Mouse (Mus musculus) forebrain, embryonic 14.5 days (tissue): Measurements from ENCODE around the gene Lrrc28. TPM values are rescaled to one million over a fixed set of nuclear protein-coding genes. Genes with fewer than 3 reads are reported as not detected.

Experiments used
- ATAC-seq: fragments of 200-750 bp; cut with Nextera tagmentation; 2 replicates; pipeline ENCODE4 v1.8.0; 2017; ENCODE audit warnings: mild to moderate bottlenecking, moderate library complexity
- DNase-seq: peaks from one replicate; pipeline ENCODE4 v3.0.0-alpha.2; 2015; ENCODE audit warnings: low spot score
- H3K27ac ChIP-seq: fragments of 300-500 bp; sonication (generic); 2 replicates; pipeline ENCODE4 v1.5.1; 2014; ENCODE audit warnings: low read depth, mild to moderate bottlenecking, control low read depth, low read length, moderate library complexity
- H3K27me3 ChIP-seq: fragments of 300-500 bp; sonication (generic); replicated peaks from 2 replicates; pipeline ENCODE4 v1.6.1; 2014; ENCODE audit warnings: low read length, control low read depth, mixed read lengths; ENCODE audit not compliant: control insufficient read depth, insufficient read depth
- H3K36me3 ChIP-seq: fragments of 300-500 bp; sonication (generic); 2 replicates; pipeline ENCODE4 v1.6.1; 2014; ENCODE audit warnings: low read length, control low read depth; ENCODE audit not compliant: control insufficient read depth, insufficient read depth
- H3K4me1 ChIP-seq: fragments of 300-500 bp; sonication (generic); 2 replicates; pipeline ENCODE4 v1.6.1; 2014; ENCODE audit warnings: antibody characterized with exemption, low read length, control low read depth; ENCODE audit not compliant: control insufficient read depth, insufficient read depth
- H3K4me2 ChIP-seq: fragments of 300-500 bp; sonication (generic); 2 replicates; pipeline ENCODE4 v1.6.1; 2014; ENCODE audit warnings: mild to moderate bottlenecking, control low read depth, low read length
- H3K4me3 ChIP-seq: fragments of 300-500 bp; sonication (generic); 2 replicates; pipeline ENCODE4 v1.5.1; 2014; ENCODE audit warnings: low read depth, low read length, control low read depth
- H3K9ac ChIP-seq: fragments of 300-500 bp; sonication (generic); 2 replicates; pipeline ENCODE4 v1.6.1; 2014; ENCODE audit warnings: mild to moderate bottlenecking, low read length, control low read depth, moderate library complexity
- H3K9me3 ChIP-seq: fragments of 300-500 bp; sonication (generic); replicated peaks from 2 replicates; pipeline ENCODE4 v1.6.1; 2016; ENCODE audit warnings: low read length, control low read depth, mixed read lengths; ENCODE audit not compliant: control insufficient read depth
- WGBS: fragments of 180-500 bp; shearing (Covaris S2); extraction: QIAGEN DNeasy Blood & Tissue Kit; methylation state at CpG from one replicate; pipeline ENCODE4 v1.1.7; 2014; 5-methylcytosine and 5-hydroxymethylcytosine counted together
- polyA plus RNA-seq: library from polyadenylated mRNA; unstranded; fragments of >200 nt; fragmentation: Nextera tagmentation; extraction: Ambion mirVana; gene quantifications from 2 replicates; pipeline ENCODE4 v1.2.1, GENCODE M21; 2014

Gene Lrrc28
- polyA plus RNA-seq, 1 experiment from 2014 or later: 40.5 TPM

DNA sequence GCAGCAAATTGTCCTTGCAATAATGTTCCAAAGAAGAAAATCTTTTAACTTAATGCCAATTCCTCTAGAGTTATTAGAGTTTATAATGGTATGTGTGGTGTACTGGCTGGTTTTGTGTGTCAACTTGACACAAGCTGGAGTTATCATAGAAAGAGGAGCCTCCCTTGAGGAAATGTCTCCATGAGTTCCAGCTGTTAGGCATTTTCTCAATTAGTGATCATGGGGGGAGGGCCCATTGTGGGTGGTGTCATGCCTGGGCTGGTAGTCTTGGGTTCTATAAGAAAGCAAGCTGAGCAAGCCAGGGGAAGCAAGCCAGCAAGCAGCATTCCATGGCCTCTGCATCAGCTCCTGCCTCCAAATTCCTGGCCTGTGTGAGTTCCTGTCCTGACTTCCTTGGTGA lies 100.5 kb downstream of the Lrrc28 start:
- H3K27me3 ChIP-seq: no peaks in the 10 kb centered on the region
- no peaks in the 10 kb centered on the region for H3K9me3 ChIP-seq
- peaks cover 6% of the 10 kb centered on the region; the same call in 1 of the 2 replicates for H3K4me1 ChIP-seq
- no peaks in the 10 kb centered on the region for H3K36me3 ChIP-seq
- H3K9ac ChIP-seq: no peak overlapping the region
- no peak for DNase-seq
- H3K4me3 ChIP-seq: no peak overlapping the region
- H3K4me2 ChIP-seq: no peak overlapping the region
- ATAC-seq: no peak
- H3K27ac ChIP-seq: no peak overlapping the region

DNA sequence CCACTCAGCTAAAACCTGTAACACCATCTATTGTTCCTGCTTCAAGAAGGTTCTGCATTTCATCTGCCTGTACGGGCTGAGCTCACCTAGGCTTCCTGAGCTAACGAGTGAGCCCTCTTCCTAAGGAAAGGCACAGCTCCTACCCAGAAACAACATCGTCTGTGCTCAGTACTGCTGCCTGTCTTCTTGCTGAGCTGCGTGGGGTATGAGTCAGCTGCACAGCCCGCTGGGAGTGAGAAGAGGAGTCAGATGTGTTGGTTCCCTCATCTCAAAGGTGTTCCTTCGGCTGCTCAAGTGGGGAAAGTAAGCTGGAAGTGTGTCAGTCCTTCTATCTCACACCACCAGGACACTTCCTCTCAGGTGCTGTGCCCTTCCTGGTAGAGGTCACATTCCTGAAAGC lies 101.4 kb downstream of the Lrrc28 start:
- Histone ChIP-seq H3K9me3 (no peaks in the 10 kb centered on the region), H3K36me3 (no peaks in the 10 kb centered on the region), H3K4me1 (peaks cover 1% of the 10 kb centered on the region; the same call in 1 of the 2 replicates), H3K4me3 (no peak overlapping the region), H3K27ac (no peak overlapping the region), H3K27me3 (no peaks in the 10 kb centered on the region), H3K4me2 (no peak overlapping the region), H3K9ac (no peak overlapping the region)
- DNase-seq: no peak
- no peak for ATAC-seq
- WGBS: 55% methylated on average over 6 of the region's 6 CpGs

DNA sequence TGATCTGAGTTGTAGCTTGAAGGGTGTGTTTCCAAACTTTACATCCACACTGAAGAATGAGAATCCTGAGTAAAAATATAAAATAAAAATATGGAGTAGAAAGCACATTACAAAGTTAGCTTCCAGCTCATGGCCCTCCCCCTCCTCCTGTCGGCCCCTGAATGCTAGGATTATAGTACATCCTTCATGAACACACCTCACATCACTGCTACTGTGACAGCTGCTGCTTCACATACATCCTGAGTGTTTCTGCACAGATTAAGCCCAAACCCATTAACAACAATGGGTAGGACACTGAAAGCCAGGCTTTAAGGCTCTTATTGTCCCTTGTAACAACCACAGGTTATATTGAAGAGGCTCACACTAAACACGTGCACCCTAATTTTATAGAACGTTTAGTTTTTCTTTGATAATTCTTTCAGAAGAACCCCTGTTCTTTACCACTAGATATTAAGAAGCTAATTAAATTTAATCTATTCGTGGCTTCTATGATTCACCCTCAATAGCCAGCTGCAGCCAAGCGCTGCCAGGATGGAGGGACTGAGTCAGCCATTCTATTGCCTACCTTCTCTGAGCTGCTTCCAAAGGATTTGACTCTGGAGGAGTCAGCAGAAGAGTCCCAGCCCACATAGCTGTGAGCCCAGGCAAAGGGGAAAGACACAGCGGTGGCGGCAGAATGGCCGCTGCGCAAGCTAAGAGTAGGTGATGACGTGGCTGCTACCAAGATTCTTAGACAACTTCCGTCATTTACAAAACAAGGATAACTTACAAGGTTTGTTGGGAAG lies 108.3 kb downstream of the Lrrc28 start:
- no peak overlapping the region for H3K4me2 ChIP-seq
- 80% methylated on average over 11 of the region's 11 CpGs for WGBS
- no peak for ATAC-seq

DNA sequence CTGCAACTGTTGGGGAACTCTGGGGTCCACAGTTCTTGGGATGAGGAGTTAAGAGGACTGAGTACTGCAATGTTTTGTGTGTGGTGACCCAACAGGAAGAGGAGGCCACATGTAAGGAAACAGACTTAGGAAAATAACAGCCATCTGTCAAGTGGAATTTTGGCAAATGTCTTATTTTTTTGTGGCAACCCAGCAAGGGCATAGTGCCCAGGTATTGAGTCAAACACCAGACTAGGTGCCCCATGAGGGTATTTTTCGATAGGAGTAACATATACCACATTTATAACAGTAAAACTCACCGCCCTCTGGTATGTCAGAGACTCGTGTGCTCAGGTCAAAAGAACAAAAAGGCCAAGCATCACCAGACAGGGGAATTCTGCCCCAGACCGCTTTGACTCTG lies 109.1 kb downstream of the Lrrc28 start:
- Histone ChIP-seq H3K27me3 (no peaks in the 10 kb centered on the region), H3K9me3 (no peaks in the 10 kb centered on the region), H3K9ac (no peak overlapping the region), H3K4me1 (peaks cover 2% of the 10 kb centered on the region; the same call in 1 of the 2 replicates), H3K4me2 (no peak overlapping the region), H3K36me3 (no peaks in the 10 kb centered on the region), H3K27ac (no peak overlapping the region), H3K4me3 (no peak overlapping the region)
- WGBS: 89% methylated on average over 4 of the region's 4 CpGs
- DNase-seq: no peak
- ATAC-seq: no peak

More for the DNA sequence above, 108.3 kb downstream of the Lrrc28 start:
- H3K9me3 ChIP-seq: no peaks in the 10 kb centered on the region
- H3K36me3 ChIP-seq: no peaks in the 10 kb centered on the region
- H3K4me1 ChIP-seq: peaks cover 2% of the 10 kb centered on the region; the same call in 1 of the 2 replicates
- no peak overlapping the region for H3K9ac ChIP-seq
- H3K27ac ChIP-seq: no peak overlapping the region
- DNase-seq: no peak
- no peaks in the 10 kb centered on the region for H3K27me3 ChIP-seq
- no peak overlapping the region for H3K4me3 ChIP-seq

DNA sequence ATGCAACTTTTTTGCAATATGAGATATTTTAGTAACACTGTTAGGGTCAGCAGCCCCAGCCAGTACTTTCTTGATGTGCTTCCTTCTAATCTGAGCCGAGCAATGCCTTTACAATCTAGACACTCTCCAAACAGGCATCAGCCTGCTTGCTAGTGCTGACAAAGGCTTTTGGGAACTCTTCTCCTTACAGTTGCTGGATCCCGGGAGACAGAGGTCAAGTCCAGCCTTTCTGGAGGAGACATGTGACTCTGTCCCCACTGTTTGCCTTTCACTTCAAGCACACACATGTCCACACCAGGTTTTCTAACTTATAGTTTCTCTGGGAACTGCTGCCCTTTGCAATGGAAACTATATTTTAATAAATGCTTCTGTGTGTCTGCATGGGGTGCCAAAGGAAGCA lies 114.1 kb downstream of the Lrrc28 start:
- no peak overlapping the region for H3K27ac ChIP-seq
- no peak overlapping the region for H3K4me3 ChIP-seq
- no peak for DNase-seq
- H3K27me3 ChIP-seq: no peaks in the 10 kb centered on the region
- H3K4me1 ChIP-seq: peaks cover 7% of the 10 kb centered on the region; the same call in 1 of the 2 replicates
- no peaks in the 10 kb centered on the region for H3K36me3 ChIP-seq
- no peak overlapping the region for H3K4me2 ChIP-seq
- H3K9me3 ChIP-seq: no peaks in the 10 kb centered on the region
- no peak overlapping the region for H3K9ac ChIP-seq
- WGBS: 73% methylated on average over 2 of the region's 2 CpGs
- no peak for ATAC-seq

DNA sequence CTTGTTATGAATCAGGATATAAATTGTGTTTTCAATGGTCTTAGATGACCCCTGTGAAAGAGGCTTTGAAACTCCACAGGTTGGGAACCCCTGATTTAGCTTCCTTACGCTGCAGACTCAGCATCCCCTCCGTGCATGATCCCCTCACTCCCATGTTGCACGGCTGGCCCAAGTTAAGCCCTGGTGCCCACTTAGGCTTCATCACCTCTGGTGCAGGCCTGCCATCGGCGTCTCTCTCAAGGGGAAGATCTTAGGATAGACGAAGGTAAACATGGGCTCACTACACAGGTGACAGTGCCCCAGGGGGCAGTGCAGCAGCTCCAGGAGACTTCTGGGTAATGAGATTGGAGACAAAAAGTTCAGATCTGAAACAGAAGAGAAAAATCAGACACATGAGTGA lies 115.7 kb downstream of the Lrrc28 start:
- peaks cover 7% of the 10 kb centered on the region; the same call in 1 of the 2 replicates for H3K4me1 ChIP-seq
- H3K36me3 ChIP-seq: no peaks in the 10 kb centered on the region
- WGBS: 92% methylated on average over 6 of the region's 6 CpGs
- no peak overlapping the region for H3K4me2 ChIP-seq
- no peak overlapping the region for H3K9ac ChIP-seq
- no peak overlapping the region for H3K4me3 ChIP-seq
- no peaks in the 10 kb centered on the region for H3K27me3 ChIP-seq
- no peak for DNase-seq
- no peak for ATAC-seq
- H3K27ac ChIP-seq: no peak overlapping the region
- H3K9me3 ChIP-seq: no peaks in the 10 kb centered on the region

DNA sequence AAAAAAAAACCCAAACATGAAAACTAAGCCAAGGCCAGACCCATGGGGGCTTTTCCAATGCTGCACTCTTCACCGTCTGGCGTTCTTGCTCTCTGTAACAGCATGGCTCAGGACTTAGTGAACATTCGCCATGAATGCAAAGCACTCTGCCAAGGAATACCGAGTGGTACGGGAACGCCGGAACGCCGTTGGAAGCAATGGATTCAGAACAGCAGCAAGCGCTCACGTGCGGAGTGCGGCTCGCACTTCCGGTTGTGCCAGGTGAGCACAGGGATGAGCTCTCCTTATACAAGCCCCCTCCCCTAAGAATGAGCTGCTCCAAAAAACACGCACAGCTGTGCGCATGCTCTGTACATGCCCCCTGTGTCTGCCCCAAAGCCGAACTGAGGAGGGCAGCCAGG lies 116.2 kb downstream of the Lrrc28 start:
- WGBS: 77% methylated on average over 18 of the region's 18 CpGs
- peaks cover 8% of the 10 kb centered on the region for H3K4me1 ChIP-seq
- peak overlapping the region; percentile 61; the same call in 1 of the 2 replicates for H3K27ac ChIP-seq
- H3K9me3 ChIP-seq: no peaks in the 10 kb centered on the region
- DNase-seq (peak; percentile 53), ATAC-seq (no peak)
- H3K4me3 ChIP-seq: no peak overlapping the region
- H3K36me3 ChIP-seq: no peaks in the 10 kb centered on the region
- H3K27me3 ChIP-seq: no peaks in the 10 kb centered on the region
- no peak overlapping the region for H3K9ac ChIP-seq
- no peak overlapping the region for H3K4me2 ChIP-seq

DNA sequence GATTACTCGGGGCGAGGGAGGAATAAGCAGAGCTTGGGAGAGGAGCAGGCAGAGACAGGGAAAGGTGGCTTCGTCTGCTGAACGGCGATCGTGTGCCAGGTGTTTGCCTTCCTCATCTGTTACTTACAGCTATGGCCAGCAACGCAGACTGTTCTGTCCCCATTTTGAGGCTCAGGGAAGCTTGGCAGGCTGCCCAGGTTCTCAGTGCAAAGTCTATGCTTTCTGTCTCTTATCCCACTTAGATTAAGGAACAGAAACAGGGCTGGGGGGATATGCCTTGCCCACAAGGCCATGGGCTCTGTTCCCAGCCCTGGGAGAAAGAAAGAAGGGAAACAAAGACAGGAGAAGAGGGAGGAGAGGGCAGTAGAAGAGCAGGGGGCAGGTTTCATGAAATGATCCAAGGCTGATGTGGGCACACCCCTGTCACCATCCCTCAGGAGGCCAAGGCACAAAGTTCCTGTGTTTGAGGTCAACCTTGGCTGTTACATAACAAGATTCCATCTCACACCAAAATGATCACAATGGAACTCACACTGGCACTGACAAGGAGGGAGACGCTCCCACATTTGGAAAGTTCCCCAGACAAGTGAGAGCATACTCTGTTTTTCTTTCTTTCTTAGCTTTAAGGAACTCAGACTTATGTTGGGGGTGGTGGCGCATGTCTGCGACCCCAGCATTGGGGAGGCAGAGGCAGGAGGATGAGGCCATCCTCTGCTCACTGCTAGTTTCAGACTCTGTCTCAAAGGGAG lies 116.8 kb downstream of the Lrrc28 start:
- Histone ChIP-seq H3K27me3 (no peaks in the 10 kb centered on the region), H3K27ac (peak overlapping the region; percentile 61; the same call in 1 of the 2 replicates), H3K4me1 (peaks cover 13% of the 10 kb centered on the region), H3K9me3 (no peaks in the 10 kb centered on the region), H3K4me3 (no peak overlapping the region), H3K4me2 (no peak overlapping the region), H3K9ac (no peak overlapping the region), H3K36me3 (no peaks in the 10 kb centered on the region)
- 50% methylated on average over 10 of the region's 10 CpGs for WGBS
- ATAC-seq (peak; percentile 80), DNase-seq (peak; percentile 86)
